Mouse (Mus musculus): ENCODE measurements at regions not wholly inside any gene's neighbourhood (a gene's known extent, or its start where the extent isn't known, plus 50 kb on each side); places are given as distances from the start of the nearest gene placed in this dataset.

DNA sequence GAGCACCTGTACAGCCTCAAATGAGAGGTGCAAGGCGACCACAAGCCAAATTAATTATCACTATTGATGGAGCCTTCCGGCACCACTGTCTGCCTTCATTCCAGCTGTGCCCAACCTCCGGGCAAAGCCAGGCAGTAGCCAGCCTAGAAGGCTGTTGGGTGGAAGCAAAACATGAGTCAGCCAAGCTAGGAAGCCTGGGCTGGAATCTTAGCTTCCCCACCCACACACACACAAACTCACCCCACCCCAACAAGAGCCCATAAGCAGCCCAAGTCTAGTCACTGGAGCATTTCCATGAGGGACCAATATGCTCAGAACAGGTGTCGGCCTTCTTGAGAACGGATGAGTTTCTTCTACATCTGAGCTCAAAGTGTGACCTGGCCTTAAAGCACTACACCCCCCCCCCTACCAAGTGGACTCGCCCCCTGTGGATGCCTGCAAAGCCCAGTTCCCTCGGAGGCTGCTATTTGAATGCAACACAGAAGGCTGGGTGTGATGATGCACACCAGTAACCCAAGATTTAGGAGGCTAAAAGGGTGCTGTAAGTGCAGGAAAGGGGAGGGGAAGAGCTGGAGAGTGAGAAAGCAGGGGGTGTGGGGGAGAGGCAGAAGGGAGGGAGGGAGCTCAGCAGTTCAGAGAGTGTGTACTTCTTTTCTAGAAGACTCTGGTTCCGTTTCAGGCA, 200.1 kb downstream of the Bcor start:
- no peak for DNase-seq (ENCODE audit: low spot score)
- TF ChIP-seq GATA2 (IDR thresholded peaks at IDR 0.05; ENCODE audit: borderline replicate concordance, low read depth, low read length) = no peak
- TF ChIP-seq CTCF (IDR thresholded peaks at IDR 0.05; ENCODE audit: low read depth, low read length) = no peak
- TF ChIP-seq GATA1 (IDR thresholded peaks at IDR 0.05; ENCODE audit: borderline replicate concordance, low read length) = no peak
- TF ChIP-seq TAL1 (conservative IDR thresholded peaks at IDR 0.05; ENCODE audit: low read depth, low read length) = no peak
- no peak for TF ChIP-seq POLR2AphosphoS5 (IDR thresholded peaks at IDR 0.05; ENCODE audit: insufficient replicate concordance, low read depth, low read length)

DNA sequence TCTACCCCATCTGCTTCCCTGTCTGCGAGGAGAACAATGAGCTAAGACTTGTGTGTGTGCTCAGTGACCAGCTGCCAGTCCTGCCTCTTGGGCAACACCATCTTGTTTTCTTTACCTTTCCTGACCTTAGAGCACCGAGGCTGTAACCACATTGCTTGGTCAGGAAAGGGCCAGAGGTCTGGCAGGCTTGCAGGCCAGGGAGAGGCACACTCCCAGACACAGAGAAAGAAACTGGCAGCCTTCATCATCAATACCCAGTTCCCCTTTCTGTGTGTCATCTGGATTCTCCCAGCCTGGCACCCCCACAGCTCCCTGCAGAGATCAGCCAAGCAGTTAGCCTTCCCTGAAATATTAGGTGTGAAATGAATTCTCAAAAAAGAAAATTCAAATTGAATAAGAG, 198.8 kb downstream of the Bcor start:
- no peak for ATAC-seq (ENCODE audit: extremely low read depth, insufficient number of reproducible peaks, low FRiP score, poor library complexity, severe bottlenecking)
- H3K27me3 ChIP-seq (ENCODE audit: insufficient read depth, low read length) = peaks cover 4% of the 10 kb centered on the region; the same call in 1 of the 2 replicates
- H3K4me3 ChIP-seq (ENCODE audit: low read depth, low read length) = no peak overlapping the region
- H3K36me3 ChIP-seq (replicated peaks) = no peaks in the 10 kb centered on the region
- TF ChIP-seq GATA1 (IDR thresholded peaks at IDR 0.05; ENCODE audit: borderline replicate concordance, low read length) = no peak
- TF ChIP-seq GATA2 (IDR thresholded peaks at IDR 0.05; ENCODE audit: borderline replicate concordance, low read depth, low read length) = no peak
- TF ChIP-seq POLR2AphosphoS5 (IDR thresholded peaks at IDR 0.05; ENCODE audit: insufficient replicate concordance, low read depth, low read length) = no peak
- no peak for TF ChIP-seq TAL1 (conservative IDR thresholded peaks at IDR 0.05; ENCODE audit: low read depth, low read length)
- no peak for TF ChIP-seq CTCF (IDR thresholded peaks at IDR 0.05; ENCODE audit: low read depth, low read length)
- no peaks in the 10 kb centered on the region for H3K9me3 ChIP-seq (replicated peaks)
- H3K4me1 ChIP-seq (ENCODE audit: insufficient read depth, low read depth, low read length) = 0 out of 2 replicates have a peak, but pooled peaks cover 3% of the 10 kb centered on the region
- no peak for DNase-seq (ENCODE audit: low spot score)

More for the DNA sequence above, 200.1 kb downstream of the Bcor start:
- ATAC-seq (ENCODE audit: extremely low read depth, insufficient number of reproducible peaks, low FRiP score, poor library complexity, severe bottlenecking) = no peak
- H3K36me3 ChIP-seq (replicated peaks) = no peaks in the 10 kb centered on the region
- peaks cover 4% of the 10 kb centered on the region; the same call in 1 of the 2 replicates for H3K27me3 ChIP-seq (ENCODE audit: insufficient read depth, low read length)
- H3K4me3 ChIP-seq (ENCODE audit: low read depth, low read length) = no peak overlapping the region
- 0 out of 2 replicates have a peak, but pooled peaks cover 3% of the 10 kb centered on the region for H3K4me1 ChIP-seq (ENCODE audit: insufficient read depth, low read depth, low read length)
- H3K9me3 ChIP-seq (replicated peaks) = no peaks in the 10 kb centered on the region

DNA sequence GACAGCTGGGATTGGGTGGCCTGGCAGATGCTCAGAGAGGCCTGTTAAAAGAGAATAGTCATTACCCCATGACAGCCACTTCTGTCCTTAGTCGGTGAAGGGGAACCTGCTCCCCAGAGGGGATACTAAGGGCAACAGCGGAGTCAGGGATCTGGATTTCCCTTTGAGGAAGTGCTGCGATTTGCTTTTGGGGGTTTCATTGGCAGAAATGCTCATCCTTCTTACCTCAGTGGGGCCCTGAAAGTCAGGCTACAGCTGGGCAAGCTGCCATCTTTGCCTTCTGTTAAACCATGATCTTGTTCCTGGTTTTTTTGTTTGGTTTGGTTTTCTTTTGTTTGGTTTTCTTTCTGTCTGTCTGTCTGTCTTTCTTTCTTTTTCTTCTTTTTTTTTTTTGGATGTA, 195.7 kb downstream of the Bcor start:
- no peak overlapping the region for H3K4me3 ChIP-seq (ENCODE audit: low read depth, low read length)
- DNase-seq (ENCODE audit: low spot score) (no peak), ATAC-seq (ENCODE audit: extremely low read depth, insufficient number of reproducible peaks, low FRiP score, poor library complexity, severe bottlenecking) (no peak)
- H3K36me3 ChIP-seq (replicated peaks) = no peaks in the 10 kb centered on the region
- TF ChIP-seq GATA2 (IDR thresholded peaks at IDR 0.05; ENCODE audit: borderline replicate concordance, low read depth, low read length) (no peak), POLR2AphosphoS5 (IDR thresholded peaks at IDR 0.05; ENCODE audit: insufficient replicate concordance, low read depth, low read length) (no peak), GATA1 (IDR thresholded peaks at IDR 0.05; ENCODE audit: borderline replicate concordance, low read length) (no peak), TAL1 (conservative IDR thresholded peaks at IDR 0.05; ENCODE audit: low read depth, low read length) (no peak), CTCF (IDR thresholded peaks at IDR 0.05; ENCODE audit: low read depth, low read length) (no peak)
- 0 out of 2 replicates have a peak, but pooled peaks cover 2% of the 10 kb centered on the region for H3K4me1 ChIP-seq (ENCODE audit: insufficient read depth, low read depth, low read length)
- peaks cover 4% of the 10 kb centered on the region; the same call in 1 of the 2 replicates for H3K27me3 ChIP-seq (ENCODE audit: insufficient read depth, low read length)
- H3K9me3 ChIP-seq (replicated peaks) = no peaks in the 10 kb centered on the region

DNA sequence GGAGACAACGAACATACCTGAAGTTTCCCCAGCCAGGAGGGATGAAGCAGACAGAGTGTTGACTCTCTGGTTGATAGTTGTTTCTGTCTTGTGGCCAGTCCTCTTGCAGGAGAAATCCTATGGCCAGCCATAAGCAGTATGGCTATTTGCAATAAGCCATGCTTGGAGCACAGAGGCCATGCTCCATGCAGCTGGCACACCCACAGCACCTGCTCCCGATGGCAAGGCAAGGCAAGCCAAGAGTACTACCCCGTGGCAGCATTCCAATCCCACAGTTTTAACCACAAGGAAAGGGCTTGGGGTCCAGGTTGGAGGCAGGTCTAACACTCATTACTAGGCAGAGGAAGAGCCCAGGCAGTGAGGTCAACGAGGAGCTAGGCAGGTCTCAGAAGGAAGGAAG, 181.5 kb downstream of the Bcor start:
- peaks cover 3% of the 10 kb centered on the region; the same call in 1 of the 2 replicates for H3K4me1 ChIP-seq (ENCODE audit: insufficient read depth, low read depth, low read length)
- no peaks in the 10 kb centered on the region for H3K27me3 ChIP-seq (ENCODE audit: insufficient read depth, low read length)
- TF ChIP-seq CTCF (IDR thresholded peaks at IDR 0.05; ENCODE audit: low read depth, low read length) (no peak), GATA2 (IDR thresholded peaks at IDR 0.05; ENCODE audit: borderline replicate concordance, low read depth, low read length) (no peak), GATA1 (IDR thresholded peaks at IDR 0.05; ENCODE audit: borderline replicate concordance, low read length) (no peak), POLR2AphosphoS5 (IDR thresholded peaks at IDR 0.05; ENCODE audit: insufficient replicate concordance, low read depth, low read length) (no peak), TAL1 (conservative IDR thresholded peaks at IDR 0.05; ENCODE audit: low read depth, low read length) (no peak)
- no peaks in the 10 kb centered on the region for H3K9me3 ChIP-seq (replicated peaks)
- no peak for DNase-seq (ENCODE audit: low spot score)
- no peaks in the 10 kb centered on the region for H3K36me3 ChIP-seq (replicated peaks)
- no peak overlapping the region for H3K4me3 ChIP-seq (ENCODE audit: low read depth, low read length)
- ATAC-seq (ENCODE audit: extremely low read depth, insufficient number of reproducible peaks, low FRiP score, poor library complexity, severe bottlenecking) = no peak

DNA sequence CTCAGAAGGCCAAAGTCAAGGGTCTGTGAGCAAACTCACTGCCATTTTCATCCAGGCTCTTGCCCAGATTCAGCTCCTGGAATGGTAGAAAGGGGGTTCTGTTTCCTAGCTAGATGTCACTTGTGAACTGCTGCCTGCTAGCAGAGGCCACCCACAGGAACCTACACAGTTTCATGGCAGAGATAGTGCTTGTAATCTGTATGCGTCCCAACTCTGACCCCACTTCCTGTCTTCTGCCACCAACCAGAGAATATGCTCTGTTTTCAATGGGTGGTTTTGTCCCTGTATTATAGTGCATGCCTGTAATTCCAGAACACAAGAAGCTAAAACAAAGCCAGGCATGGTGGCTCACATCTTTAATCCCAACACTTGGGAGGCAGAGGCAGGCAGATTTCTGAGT, 176.9 kb downstream of the Bcor start:
- H3K9me3 ChIP-seq (replicated peaks) = no peaks in the 10 kb centered on the region
- DNase-seq (ENCODE audit: low spot score) (no peak), ATAC-seq (ENCODE audit: extremely low read depth, insufficient number of reproducible peaks, low FRiP score, poor library complexity, severe bottlenecking) (no peak)
- no peak for TF ChIP-seq GATA2 (IDR thresholded peaks at IDR 0.05; ENCODE audit: borderline replicate concordance, low read depth, low read length)
- TF ChIP-seq TAL1 (conservative IDR thresholded peaks at IDR 0.05; ENCODE audit: low read depth, low read length) = no peak
- TF ChIP-seq CTCF (IDR thresholded peaks at IDR 0.05; ENCODE audit: low read depth, low read length) = no peak
- TF ChIP-seq GATA1 (IDR thresholded peaks at IDR 0.05; ENCODE audit: borderline replicate concordance, low read length) = no peak
- no peak for TF ChIP-seq POLR2AphosphoS5 (IDR thresholded peaks at IDR 0.05; ENCODE audit: insufficient replicate concordance, low read depth, low read length)
- H3K4me3 ChIP-seq (ENCODE audit: low read depth, low read length) = no peak overlapping the region
- H3K36me3 ChIP-seq (replicated peaks) = no peaks in the 10 kb centered on the region
- peaks cover 20% of the 10 kb centered on the region for H3K4me1 ChIP-seq (ENCODE audit: insufficient read depth, low read depth, low read length)
- no peaks in the 10 kb centered on the region for H3K27me3 ChIP-seq (ENCODE audit: insufficient read depth, low read length)

Measured in G1E (cell line).